Mouse (Mus musculus): ENCODE measurements around the gene Frmd4b. TPM values are rescaled to one million over a fixed set of nuclear protein-coding genes. Genes with fewer than 3 reads are reported as not detected.

The Frmd4b gene
- polyA plus RNA-seq, 1 experiment from 2014 or later = 21.5 TPM

GRCm38 (mm10) chr6:97258489-97258888, 358.9 kb downstream of the Frmd4b start:
- in situ Hi-C loops (cut with MboI; ENCODE audit: low pct_unique_long_range_greater_than_20kb) = loop anchor here (5.0 kb wide), 1 partner anchor 264 kb away; no protein-coding TSS in a partner anchor
- no peak for ATAC-seq
- no peak for DNase-seq (ENCODE audit: low read depth, low spot score)
- POLR2A ChIA-PET = no interaction called here
- CTCF ChIA-PET = no interaction called here
- no peaks in the 10 kb centered on the region for H3K27me3 ChIP-seq
- no peak for TF ChIP-seq CTCF (IDR thresholded peaks at IDR 0.05)

DNA sequence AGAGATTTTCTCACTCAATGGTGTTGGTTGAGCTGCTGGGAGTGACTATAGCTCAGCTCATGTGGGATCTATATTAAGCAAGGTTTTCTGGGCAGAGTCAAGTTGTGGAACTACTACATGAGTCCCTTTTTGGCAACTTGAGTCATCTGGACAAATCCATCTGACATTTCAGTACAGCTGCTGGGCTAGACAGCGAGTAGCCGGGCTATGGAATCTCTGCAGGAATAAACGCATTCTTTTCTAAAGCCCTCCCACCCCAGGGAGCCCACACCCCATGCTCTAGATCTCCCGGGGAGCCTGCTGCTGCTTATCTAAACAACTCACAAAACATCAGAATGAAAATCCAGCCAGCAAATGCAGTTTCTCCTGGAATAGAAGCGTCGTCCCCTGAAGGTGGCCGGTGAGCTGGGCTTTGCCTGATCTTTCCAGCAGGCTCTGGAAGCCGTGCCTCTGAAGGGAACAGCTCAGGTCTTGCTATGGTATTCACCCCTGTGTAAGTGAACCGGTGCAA, 364.6 kb downstream of the Frmd4b start, which contains the start of gene Lmod3:
Lmod3 (minus strand) TSS at position 49 of the 511 bp plus-strand sequence.
- DNase-seq (ENCODE audit: low read depth, low spot score) (no peak), ATAC-seq (no peak)
- H3K27me3 ChIP-seq = no peaks in the 10 kb centered on the region
- POLR2A ChIA-PET = no interaction called here
- TF ChIP-seq CTCF (IDR thresholded peaks at IDR 0.05) = no peak
- in situ Hi-C loops (cut with MboI; ENCODE audit: low pct_unique_long_range_greater_than_20kb) = loop anchor here (5.0 kb wide), 1 partner anchor 165 kb away; no protein-coding TSS in a partner anchor
- CTCF ChIA-PET = interaction anchor here (0.8 to 3.6 kb wide), 6 partner anchors 14 to 487 kb away, joined by 3 to 21 read pairs (median 4); no protein-coding TSS in a partner anchor

GRCm38 (mm10) chr6:97252086-97252485, 365.3 kb downstream of the Frmd4b start:
- DNase-seq (ENCODE audit: low read depth, low spot score) (no peak), ATAC-seq (no peak)
- ChIA-PET CTCF (interaction anchor here (0.7 to 3.6 kb wide), 9 partner anchors 10 to 487 kb away, joined by 3 to 21 read pairs (median 4); partner anchors contain the start of gene Arl6ip5), POLR2A (no interaction called here)
- in situ Hi-C loops (cut with MboI; ENCODE audit: low pct_unique_long_range_greater_than_20kb) = loop anchor here (5.0 kb wide), 1 partner anchor 165 kb away; no protein-coding TSS in a partner anchor
- TF ChIP-seq CTCF (IDR thresholded peaks at IDR 0.05) = no peak
- H3K27me3 ChIP-seq = no peaks in the 10 kb centered on the region

- peak; percentile 86 for TF ChIP-seq CTCF (IDR thresholded peaks at IDR 0.05)
- CTCF ChIA-PET = interaction anchor here (0.8 to 3.6 kb wide), 22 partner anchors 9 to 281 kb away, joined by 3 to 21 read pairs (median 5); partner anchors contain the start of genes Arl6ip5 and Uba3
- in situ Hi-C loops (cut with MboI; ENCODE audit: low pct_unique_long_range_greater_than_20kb) = loop anchor here (5.0 kb wide), 1 partner anchor 166 kb away; no protein-coding TSS in a partner anchor
- POLR2A ChIA-PET = interaction anchor here (0.6 kb wide), 1 partner anchor 88 kb away, joined by 5 read pairs; no protein-coding TSS in a partner anchor
- H3K27me3 ChIP-seq = no peaks in the 10 kb centered on the region
- no peak for DNase-seq (ENCODE audit: low read depth, low spot score)
- ATAC-seq = peak; percentile 51
Measured at GRCm38 (mm10) chr6:97250966-97251365, 366.4 kb downstream of the Frmd4b start.

GRCm38 (mm10) chr6:97245200-97245599, 372.1 kb downstream of the Frmd4b start:
- in situ Hi-C loops (cut with MboI; ENCODE audit: low pct_unique_long_range_greater_than_20kb) = no loop called here
- no peak for ATAC-seq
- ChIA-PET CTCF (interaction anchor here (0.9 to 1.3 kb wide), 6 partner anchors 10 to 281 kb away, joined by 3 to 9 read pairs (median 3); no protein-coding TSS in a partner anchor), POLR2A (no interaction called here)
- DNase-seq (ENCODE audit: low read depth, low spot score) = no peak
- TF ChIP-seq CTCF (IDR thresholded peaks at IDR 0.05) = no peak
- no peaks in the 10 kb centered on the region for H3K27me3 ChIP-seq

DNA sequence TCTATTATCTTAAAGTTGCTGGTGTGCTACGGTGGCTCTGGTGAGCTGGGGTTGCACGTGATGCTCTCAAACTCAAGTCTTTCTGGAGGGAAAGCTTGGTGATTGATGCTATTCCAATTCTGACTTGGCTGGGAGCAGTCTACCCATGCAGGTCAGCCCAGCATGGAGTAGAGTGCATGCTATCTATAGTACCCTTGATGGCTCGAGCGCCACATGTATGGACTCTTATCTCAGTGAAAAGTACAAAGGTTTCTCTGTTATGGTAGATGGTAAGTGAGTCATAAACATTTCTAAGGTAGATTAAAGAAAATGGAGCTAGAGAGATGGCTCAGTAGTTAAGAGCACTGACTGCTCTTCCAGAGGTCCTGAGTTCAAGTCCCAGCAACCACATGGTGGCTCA, 374.8 kb downstream of the Frmd4b start:
- in situ Hi-C loops (cut with MboI; ENCODE audit: low pct_unique_long_range_greater_than_20kb) = no loop called here
- ChIA-PET CTCF (no interaction called here), POLR2A (no interaction called here)
- no peak for TF ChIP-seq CTCF (IDR thresholded peaks at IDR 0.05)
- no peaks in the 10 kb centered on the region for H3K27me3 ChIP-seq
- ATAC-seq (no peak), DNase-seq (ENCODE audit: low read depth, low spot score) (no peak)

DNA sequence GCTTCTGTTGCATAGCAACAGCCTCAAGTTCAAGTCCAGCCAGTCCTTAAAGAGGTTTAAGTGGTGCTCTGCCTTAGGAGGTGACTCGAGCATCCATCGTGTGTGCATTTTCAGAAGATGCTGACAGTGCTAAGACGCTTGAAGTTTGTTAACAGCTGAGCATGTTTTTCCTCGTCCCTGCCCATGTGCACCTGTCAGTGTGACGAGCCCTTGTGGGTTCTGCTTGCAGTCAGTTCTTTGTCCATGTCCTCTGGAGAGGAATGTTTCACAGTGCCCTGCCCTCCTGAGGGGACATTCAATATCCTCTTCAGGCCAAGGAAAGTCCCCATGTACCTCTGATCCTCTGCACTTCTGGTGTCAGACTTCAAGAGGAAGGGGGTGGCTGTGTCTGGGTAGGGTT, 377.2 kb downstream of the Frmd4b start:
- ATAC-seq (no peak), DNase-seq (ENCODE audit: low read depth, low spot score) (no peak)
- no peaks in the 10 kb centered on the region for H3K27me3 ChIP-seq
- no peak for TF ChIP-seq CTCF (IDR thresholded peaks at IDR 0.05)
- in situ Hi-C loops (cut with MboI; ENCODE audit: low pct_unique_long_range_greater_than_20kb) = no loop called here
- CTCF ChIA-PET = interaction anchor here (1.3 to 2.4 kb wide), 2 partner anchors 11 to 179 kb away, joined by 3 to 13 read pairs; no protein-coding TSS in a partner anchor
- POLR2A ChIA-PET = no interaction called here

DNA sequence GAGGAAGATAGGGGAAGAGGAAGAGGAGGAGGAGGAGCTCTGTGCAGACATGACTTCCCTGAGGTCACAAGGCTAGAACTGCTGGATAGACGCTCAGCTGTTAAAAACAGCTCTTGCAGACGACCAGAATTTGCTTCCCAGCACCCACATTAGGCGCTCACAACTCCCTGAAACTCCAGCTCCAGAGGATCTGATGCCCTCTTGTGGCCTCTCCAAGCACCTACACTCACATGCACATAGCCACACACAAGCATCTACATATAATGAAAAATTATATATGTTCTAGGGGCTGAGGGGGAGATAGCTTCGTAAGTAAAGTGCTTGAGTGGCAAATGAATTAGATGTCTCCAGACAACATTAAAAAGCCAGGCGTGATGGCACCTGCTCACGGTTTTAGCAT, 378.0 kb downstream of the Frmd4b start:
- no peaks in the 10 kb centered on the region for H3K27me3 ChIP-seq
- no peak for DNase-seq (ENCODE audit: low read depth, low spot score)
- ChIA-PET POLR2A (no interaction called here), CTCF (interaction anchor here (1.2 to 2.4 kb wide), 2 partner anchors 8 to 12 kb away, joined by 3 to 13 read pairs; no protein-coding TSS in a partner anchor)
- in situ Hi-C loops (cut with MboI; ENCODE audit: low pct_unique_long_range_greater_than_20kb) = no loop called here
- peak; percentile 41 for TF ChIP-seq CTCF (IDR thresholded peaks at IDR 0.05)
- ATAC-seq = no peak

Other genes with a start within 250 kb of the Frmd4b start
- gene Mitf, start 189.5 kb upstream of the Frmd4b start, polyA plus RNA-seq (2021) = 11.2 TPM

Measured in Patski (cell line).